Mouse (Mus musculus) myocyte (in vitro differentiated cells): ENCODE results near the gene Rap1b.
"Not testable (repeated sequence)": the region's sequence is repeated elsewhere in the genome, so short reads cannot be mapped to it uniquely, and the experiment has no call there.

ENCODE experiments used
- CEBPB ChIP-seq: IDR thresholded peaks from 2 replicates; pipeline ENCODE4 v1.6.1; 2011; ENCODE audit warnings: mild to moderate bottlenecking, moderate library complexity; ENCODE audit not compliant: poor library complexity, insufficient read depth, severe bottlenecking
- MYOD1 ChIP-seq, 3 experiments: IDR thresholded peaks; one replicate each; pipeline ENCODE4 v1.6.1; 2011; ENCODE audit warnings: control low read depth in 2 of 3, low read depth in 2 of 3, mild to moderate bottlenecking in 2 of 3, moderate library complexity in 1 of 3; ENCODE audit not compliant: insufficient read length in 2 of 3, control insufficient read depth in 1 of 3
- POLR2AphosphoS2 ChIP-seq: IDR thresholded peaks from one replicate; pipeline ENCODE4 v1.6.1; 2011; ENCODE audit warnings: low read depth, control low read depth; ENCODE audit not compliant: insufficient read length
- TCF12 ChIP-seq: IDR thresholded peaks from one replicate; pipeline ENCODE4 v1.6.1; 2011; ENCODE audit warnings: mild to moderate bottlenecking, control low read depth; ENCODE audit not compliant: poor library complexity, insufficient read depth, severe bottlenecking

GRCm38 (mm10) chr10:117893128-117893527, 47.3 kb upstream of the Rap1b start:
- not testable (repeated sequence) for TF ChIP-seq CEBPB; MYOD1 (IDR thresholded peaks at IDR 0.05; ENCODE audit: control insufficient read depth in 1 of 3, insufficient read length in 2 of 3, low read depth in 2 of 3); TCF12; POLR2AphosphoS2
